Mouse (Mus musculus) 416B (cell line): ENCODE measurements at regions not wholly inside any gene's neighbourhood (a gene's known extent, or its start where the extent isn't known, plus 50 kb on each side); places are given as distances from the start of the nearest gene placed in this dataset.

Experiments used
- DNase-seq: peaks from one replicate; pipeline ENCODE4 v3.0.0; 2011; ENCODE audit warnings: low read depth

DNA sequence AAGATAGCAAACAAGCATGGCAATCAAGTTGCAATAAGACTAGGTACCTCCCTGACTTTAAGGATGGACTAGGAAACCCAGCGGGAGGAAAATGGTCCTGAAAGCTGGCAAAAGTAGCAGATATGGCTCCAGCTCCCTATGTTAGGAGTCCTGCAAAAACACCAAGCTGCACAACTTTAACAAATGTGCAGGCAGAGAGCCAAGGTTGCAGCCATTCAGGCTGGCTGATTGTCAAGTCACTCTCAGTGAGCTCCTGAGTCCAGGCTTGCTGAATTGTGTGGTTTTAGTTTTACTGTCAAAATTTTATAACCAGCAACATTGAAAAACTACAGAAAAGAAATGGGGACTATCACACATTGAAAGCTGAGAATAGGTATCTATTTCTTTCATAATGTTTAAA lies 1122.8 kb upstream of the Slc10a2 start:
- no peak for DNase-seq

DNA sequence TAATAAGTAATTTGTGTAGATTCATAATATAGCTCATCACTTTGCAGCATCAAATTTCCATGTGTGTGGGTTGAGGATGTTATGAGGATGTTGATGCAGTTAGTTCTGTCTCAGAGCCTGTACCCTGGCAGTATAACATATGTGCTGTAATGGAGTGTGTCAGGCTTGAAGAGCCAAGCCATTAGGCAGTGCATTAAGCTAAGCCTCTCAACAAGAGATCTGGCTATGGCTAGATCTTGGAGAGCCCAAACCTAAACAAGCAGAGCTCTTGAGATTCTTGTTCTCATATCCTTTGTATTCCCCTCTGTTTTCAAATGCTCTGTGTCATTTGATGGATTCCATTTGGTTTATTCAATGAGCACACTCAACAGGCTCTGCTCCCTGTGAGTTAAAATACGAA lies 1120.0 kb upstream of the Slc10a2 start:
- no peak for DNase-seq

DNA sequence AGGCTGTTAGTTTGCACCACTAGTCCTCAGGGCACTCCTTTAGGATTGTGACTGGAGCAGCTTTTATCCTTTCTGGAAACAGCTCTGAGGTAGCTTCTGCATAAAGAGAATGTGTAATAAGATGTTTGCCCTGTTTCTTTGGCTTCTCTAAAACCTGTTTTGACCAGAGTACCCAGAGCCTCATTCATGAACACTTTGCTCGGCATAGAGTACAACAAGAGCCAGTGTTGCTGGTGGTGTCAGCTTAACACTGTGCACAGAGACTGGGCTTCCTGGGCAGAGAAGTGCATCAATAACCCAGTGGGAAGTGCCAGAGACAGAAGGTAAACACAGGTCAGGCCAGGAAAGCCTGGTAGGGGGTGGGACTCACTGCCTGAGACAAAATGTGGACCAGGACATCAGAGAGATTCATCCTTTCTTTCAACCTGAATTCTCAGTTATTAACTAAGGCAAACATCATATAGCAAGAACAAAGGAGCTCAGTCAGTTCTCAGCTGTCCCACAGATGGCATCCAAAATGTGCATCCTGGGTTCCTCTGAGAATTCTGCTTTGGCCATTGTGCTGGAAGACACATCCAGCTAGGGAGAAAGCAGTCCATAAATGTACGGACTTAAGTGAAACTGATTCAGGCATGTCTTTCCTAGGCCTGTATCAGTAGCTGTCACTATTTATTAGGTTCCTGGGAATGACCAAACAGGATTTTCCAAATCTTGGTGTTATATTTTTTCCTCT lies 1102.6 kb upstream of the Slc10a2 start:
- DNase-seq: no peak

DNA sequence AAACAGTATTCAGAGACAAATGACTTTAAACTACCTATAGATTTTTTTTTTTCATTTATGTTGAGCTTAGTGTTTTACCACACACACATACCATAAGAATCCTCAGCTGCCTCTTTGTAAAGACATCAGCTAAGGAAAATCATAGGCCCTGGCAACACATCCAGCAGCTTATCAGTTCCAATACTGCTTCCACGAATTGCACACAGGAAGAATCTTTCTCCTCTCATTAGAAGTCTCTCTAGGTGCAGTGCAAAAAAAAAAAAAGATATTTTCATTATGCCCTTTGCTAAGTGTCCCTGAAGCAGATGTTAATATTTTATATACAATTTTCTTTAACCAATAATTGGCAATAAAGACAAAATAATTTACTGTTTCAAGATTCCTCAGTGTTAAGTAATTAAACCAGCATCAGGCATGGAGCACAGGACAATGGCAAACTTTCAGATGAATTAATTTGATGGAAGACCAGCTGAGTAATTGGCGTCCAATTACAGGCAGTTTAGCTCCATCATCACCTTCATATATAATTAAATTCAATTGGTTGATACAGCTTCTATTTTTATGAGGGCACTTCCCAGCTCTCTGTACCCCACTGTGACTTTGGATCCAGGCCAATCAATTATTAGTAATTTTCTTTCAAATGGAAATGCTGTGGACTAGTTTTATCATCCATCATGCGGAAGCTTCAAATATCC lies 1099.0 kb upstream of the Slc10a2 start:
- DNase-seq: no peak

DNA sequence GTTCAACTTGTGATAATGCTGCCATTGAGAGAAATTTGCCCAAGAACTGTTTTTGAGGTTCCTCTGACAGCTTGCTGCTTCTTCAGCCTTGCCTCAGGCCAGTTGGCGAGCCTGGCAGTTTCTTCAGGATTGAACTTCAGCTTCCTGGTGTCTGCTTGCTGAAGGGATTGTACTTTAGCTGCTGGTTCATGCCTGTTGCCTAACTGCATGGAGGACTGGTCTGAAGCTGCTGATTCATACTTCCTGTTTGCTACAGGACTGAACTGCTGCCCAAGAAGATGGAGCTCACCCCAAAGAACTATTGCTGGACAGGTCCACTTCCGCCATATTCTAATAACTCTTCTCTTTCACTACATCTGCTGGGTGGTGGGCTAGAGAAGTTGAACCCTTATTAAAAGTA lies 1086.3 kb upstream of the Slc10a2 start:
- peak; percentile 24 for DNase-seq

DNA sequence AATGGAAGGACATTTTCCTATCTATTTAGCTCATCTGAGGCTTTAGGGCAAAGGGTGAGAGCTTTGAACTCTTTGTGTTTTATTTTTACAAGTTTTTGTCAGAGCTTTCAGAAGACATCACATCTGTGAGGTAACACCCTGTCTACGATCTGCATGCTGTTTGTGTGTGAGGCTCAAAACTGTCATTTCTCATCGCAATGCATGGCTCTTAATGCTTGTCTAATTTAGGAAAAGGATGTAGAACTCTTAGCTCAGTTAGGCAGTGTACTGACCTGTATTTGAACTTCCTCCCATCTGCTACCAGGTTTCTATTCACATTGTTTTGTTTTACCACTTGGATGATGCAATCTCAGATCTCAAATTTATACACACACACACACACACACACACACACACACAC lies 1083.3 kb upstream of the Slc10a2 start:
- no peak for DNase-seq

DNA sequence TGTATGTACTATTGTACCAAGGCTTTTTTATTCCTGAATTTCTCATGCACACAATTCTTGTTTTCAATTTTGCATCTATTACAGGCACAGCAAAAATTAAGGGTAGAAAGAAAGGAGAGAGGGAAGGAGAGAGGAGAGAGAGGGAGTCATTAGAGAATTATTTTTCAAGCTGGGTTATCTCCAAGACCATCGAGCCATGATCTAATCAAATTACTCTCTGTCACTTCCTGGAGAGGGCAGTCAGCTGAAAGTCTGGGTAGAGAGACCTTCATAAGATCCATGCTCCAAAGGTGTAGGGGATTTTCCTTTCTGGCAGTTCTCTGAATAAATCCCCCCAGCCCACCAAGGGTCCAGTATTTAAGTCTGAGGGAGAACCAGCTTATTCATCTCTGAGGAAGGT lies 1081.4 kb upstream of the Slc10a2 start:
- no peak for DNase-seq

DNA sequence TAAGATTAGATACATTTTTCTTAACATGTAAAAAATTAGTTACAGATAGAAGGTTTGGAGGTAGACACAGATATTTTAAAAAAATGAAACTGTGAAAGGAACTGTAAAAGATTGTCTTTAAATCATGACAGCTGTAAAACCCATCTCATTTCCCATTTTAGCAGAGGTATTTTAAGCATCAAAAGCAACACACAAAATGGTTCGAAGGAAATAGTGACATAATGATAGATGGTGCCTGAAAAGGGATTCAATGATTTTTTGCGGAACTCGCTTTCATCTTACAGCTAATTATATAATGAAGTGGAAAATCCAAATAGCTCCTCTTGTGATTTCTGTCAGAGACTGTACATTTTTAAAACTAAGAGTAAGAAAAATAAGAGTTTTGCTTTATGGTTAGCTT lies 1074.5 kb upstream of the Slc10a2 start:
- DNase-seq: no peak

DNA sequence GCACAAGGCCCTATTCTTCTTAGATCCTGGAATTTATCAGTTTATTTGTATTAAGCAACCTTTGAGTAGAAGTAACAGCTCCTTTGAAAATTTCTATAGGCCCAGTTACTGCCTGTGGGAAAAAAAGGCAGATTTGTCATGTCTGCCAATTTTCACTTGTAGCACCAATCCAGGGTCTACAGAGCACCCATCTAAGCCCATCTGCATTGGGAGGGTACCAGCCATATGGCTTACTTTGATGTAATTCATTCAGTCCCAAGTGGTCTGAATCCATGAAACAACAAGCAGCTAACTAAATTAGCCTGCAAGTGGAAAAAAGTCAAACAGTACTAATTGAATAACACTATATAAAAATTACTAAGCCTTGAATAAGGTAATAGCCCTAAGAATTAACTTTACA lies 1061.3 kb upstream of the Slc10a2 start:
- DNase-seq: no peak

DNA sequence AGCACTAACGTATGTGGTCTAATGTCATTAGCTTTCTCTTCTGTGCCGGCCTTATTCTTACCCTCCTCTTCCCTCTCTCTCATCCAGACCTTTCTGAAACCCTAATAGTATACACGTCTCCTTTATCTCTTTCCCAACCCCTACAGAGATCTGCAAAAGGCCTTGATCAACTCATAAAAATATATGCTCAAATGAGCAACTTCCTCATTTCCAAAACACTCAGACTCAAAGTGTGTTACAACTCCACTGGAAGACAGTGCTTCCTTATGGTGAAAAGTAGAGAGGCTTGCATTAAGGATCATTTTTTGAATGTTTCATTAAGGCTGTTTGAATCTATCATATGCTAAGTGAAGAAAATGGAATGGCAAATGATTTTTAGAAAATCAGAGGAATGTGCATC lies 1060.1 kb upstream of the Slc10a2 start:
- DNase-seq: no peak

DNA sequence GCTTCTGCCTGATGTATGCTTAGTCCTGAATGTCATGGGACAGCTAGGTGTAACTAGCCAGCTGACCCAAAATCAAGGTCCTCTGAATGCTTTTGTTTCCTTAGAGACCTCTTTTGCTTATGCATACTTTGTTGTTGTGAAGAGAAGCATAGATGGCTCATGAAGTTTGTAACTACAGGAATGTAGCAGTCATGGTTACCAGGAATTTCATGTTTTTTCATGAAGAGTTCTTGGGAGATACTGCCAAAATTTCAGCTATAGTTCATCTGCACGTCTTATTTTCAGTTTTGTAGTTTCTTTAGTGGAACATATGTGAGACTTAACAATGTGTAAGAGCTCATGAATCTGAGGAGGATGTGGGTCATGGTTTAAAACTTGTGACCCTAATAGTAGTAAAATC lies 1059.6 kb upstream of the Slc10a2 start:
- DNase-seq: no peak

DNA sequence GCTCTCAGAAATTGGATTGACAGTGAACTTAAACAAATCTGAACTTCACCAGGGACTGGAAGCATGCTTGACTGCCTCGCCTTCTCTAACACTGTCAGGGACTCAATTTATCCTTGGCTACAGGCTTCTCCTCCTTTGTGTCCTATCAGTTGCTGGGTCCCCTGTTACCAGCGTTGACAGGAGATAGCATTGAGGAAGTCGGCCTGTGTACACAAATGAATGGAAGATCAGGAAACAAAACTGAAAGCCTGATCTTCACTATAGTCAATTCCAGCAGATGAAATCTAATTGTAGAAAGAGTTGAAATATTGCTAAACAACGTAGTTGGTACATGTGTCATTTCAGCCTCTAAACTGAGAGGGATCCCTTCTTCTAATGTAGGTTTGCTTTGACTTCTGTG lies 1039.4 kb upstream of the Slc10a2 start:
- DNase-seq: no peak

DNA sequence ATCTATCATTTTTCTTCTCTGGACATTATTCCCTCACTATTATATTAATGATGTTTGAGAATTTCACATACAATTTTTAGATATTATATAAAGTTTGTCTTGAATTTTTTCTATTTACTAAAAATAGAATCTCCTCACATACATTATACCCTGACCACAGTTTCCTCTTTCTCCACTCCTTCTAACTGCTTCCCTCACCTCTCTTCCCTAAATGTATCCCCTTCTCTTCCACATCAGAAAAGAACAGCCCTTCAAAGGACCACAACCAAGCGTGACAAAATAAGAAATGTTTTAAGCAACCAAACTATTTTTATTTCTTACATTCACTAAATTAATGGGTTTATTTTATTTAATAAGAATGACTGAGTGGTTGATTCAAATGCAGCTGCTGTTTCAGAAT lies 1034.9 kb upstream of the Slc10a2 start:
- DNase-seq: no peak

DNA sequence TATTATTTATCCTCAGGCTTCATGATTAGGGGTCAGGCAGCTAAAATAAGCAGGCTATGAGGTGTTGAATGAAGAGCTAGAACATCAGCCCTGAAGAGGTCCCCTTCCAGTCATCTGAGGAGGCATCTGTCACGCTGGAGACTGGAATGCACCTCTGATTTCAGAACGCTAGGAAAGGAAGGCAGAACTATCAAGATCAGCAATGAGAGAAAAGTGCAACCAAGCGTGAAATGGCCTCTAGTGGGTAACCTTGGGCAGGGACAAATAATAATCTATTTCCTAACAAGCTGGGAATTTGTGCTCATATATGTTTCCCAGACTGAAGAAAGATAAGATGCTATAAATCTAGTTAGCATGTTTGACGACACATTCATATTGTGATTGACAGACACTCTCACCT lies 1034.0 kb upstream of the Slc10a2 start:
- no peak for DNase-seq

DNA sequence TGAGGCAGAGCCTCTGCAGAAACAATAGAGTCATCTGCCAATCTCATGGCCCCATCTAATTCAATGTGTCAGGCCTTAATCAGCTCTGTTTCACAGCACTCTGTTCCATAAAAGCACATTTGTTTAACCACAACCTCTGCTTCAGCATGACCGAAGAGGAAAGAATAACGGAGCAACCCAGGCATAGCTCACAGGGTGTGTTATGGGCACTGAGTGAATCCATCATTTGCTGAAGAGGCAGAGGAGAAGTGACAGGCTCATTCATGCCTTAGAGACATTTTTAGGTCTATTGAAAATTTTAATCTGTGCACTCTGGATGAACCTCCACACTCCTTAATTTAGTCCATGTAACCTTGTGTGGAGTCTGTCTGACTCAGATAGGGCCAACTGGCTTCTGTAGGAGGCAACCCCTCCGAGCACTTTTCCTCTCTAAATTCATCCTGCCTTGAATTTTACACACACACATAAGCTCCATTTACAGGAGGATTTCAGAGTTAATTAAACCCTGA lies 1027.1 kb upstream of the Slc10a2 start:
- DNase-seq: no peak

DNA sequence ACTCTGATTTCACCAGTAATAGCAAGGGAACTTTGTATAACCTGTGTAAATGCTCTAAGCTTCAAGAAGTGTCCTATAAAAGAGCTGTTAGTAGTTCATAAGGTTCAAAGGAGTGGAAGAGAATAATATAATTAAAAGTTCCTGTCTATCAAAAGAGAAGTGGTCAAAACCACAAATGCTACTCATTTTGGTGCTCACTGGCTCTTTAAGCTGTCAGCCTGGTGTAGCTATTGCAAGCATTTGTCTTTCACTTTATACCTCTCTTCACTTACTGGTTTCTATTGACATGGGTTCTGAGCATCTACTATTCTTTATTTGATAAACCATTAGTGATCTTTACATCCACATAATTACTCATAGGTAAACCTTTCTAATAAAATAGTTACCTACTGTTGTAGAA lies 1020.1 kb upstream of the Slc10a2 start:
- DNase-seq: no peak

DNA sequence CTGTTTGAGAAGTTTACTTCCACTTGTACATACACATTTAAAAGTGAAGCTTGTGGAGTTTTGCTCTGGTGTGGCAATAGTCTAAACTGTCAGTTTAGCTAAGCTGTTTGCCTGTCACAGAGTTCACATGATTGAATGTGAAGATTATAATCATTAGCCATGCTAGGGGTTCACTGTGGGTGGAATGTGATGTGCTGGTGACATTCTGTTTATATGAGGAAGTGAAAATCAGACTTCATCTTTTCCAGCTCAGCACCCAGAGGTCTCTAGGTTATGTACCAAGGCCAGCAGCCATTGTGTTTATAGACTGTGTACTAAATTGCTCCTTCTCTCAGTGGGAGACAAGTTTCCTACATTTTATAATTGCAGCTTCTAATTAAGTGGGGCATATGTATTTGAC lies 1014.4 kb upstream of the Slc10a2 start:
- no peak for DNase-seq

DNA sequence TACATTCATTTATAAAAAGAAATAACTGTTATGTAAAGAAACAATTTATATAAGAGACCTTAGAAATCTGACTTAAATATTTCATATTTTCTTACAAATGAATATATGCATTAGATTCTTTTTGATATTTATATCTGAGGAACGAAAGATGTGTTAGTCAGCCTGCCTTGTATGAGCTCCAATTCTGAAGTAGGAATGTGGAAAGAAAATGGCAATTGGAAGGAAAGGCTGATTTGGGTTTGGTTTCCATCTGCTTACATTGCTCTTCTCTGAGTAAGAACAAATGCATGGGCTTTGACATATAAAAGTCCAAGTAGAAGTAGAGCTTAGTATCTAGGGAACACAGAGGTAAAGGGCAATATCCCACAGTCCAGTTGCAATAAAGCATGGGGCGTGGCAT lies 1006.2 kb upstream of the Slc10a2 start:
- DNase-seq: no peak

DNA sequence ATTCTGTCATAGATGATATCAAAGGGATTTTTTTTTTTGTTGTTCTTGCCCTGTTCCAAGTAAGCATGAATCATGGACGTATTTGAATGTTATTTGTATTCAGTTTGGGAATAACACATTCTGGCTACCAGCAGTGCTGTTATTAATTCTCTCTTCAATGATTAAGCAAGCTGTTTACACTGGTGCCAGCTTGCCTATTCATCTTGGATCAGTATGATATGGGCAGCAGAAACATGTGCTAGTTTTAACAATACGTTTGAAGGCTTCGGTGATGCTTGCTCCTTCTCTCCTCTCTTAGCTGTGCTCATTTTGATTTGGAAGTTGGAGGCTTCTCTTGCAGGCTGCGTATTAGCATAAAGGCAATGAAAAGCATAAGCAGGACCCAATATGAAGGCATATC lies 984.9 kb upstream of the Slc10a2 start:
- no peak for DNase-seq

DNA sequence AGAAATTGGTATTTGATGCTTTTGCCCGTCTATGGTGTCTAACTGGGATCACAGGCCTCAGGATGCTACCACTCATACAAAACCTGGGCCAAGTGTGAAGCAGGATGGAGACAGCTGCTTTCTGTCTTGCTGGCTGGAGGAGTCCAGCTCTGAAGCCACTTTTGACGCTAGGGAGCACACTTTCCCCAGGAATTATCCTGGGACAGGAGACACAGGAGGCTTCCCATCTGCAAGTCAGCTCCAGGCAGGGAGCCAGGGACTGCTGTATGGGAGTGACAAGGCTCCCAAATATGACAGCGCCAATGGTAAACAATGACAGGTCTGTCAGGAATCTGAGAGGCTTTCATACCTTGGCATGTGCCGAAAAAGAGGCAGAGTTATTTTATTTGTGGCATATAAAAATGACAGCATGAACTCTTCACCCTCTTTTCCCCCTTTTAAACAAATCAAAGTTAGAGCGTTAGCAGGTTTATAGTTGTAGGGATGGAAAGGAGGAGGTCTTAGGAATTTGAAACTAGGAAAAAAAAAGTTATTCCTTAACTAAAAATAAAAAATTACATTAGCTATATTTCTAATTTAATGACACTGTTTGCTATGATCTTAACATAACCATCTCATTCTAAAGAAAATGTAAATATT lies 938.9 kb upstream of the Slc10a2 start:
- no peak for DNase-seq

DNA sequence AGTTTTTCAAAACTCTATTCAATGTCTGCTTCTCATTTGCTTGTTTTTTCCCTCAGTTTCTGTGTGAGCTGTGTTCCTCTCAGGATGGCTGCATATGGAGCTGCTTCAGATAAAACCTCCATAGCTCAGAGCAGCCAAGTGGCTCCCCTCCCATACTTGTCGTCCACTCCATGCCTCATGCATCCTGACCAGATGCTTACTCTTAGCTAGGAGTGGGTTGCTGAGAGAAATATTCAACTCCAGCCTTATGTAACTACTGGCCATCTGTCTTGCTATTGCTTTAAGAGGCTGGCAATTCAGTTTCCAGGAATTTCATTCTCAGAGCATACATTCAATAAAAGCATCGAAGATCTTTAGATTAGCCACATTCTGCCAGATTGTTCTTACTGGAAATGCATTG lies 907.1 kb upstream of the Slc10a2 start:
- DNase-seq: no peak

DNA sequence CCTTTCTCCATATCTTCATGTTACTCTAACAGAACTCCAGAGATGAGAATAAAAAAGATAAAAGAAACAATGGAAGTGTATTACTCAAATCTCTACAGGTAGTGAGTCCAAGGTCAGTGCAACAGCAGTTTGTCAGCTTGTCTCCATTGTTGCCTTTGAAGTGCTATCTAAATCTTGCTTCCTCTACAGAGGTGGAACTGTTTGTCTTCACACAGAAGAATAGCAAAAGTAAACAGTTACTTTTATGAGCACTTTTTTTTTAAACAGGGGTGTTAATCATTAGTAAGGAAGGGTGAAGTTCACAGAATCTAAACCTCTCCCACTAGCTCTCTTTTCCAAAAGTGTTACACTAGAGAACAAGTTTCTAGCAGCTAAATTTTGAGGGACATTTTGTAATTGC lies 906.0 kb upstream of the Slc10a2 start:
- no peak for DNase-seq

DNA sequence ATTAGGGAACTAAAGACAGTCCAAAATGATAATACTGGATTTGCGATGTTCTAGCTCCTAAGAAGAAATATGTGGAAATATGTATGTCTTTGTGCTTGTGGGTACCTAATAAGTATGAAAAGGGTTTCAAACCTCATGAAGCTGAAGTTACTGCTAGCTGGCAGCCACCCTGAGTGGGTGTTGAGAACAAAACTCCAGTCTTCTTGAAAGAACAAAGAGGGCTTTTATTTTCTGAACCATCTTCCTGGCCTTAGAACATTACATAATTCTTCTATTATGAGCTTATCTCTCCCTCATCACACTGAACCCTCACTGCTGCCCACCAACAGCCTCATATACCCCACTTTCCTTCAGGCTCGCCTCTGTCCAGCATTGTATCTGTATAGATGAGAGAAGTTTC lies 905.6 kb upstream of the Slc10a2 start:
- no peak for DNase-seq
